Mouse (Mus musculus): ENCODE measurements around the gene Fam183b.

DNA sequence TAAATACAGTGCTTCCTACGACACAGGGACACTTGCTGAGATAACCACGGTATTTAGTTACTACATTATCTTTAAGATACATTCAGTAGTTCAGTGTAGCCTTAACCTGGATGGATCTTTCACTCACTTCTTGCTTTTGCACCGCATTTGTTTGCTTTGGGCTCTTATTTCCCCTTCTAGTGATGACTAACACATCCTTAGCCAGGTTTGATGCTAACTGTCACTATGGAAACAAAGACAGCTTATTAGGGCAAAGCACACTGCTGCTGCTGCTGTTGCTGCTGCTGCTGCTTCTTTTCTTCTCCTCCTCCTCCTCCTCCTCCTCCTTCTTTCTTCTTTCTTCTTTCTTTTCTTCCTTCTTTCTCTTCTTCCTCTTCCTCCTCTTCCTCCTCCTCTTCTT is 12.2 kb downstream of the Fam183b start:
- TF ChIP-seq GATA1 (IDR thresholded peaks at IDR 0.05; ENCODE audit: low read length) (no peak), TAL1 (IDR thresholded peaks at IDR 0.05; ENCODE audit: low read length) (no peak)

Data from erythroblast, embryonic 14.5 days (primary cell).